Mouse (Mus musculus) forebrain, postnatal 0 days (tissue): ENCODE data around the gene Lrrc42. TPM values are rescaled to one million over a fixed set of nuclear protein-coding genes. Genes with fewer than 3 reads are reported as not detected.

Source experiments
- ATAC-seq: fragments of 200-750 bp; cut with Nextera tagmentation; 2 replicates; pipeline ENCODE4 v1.8.0; 2017; ENCODE audit warnings: mild to moderate bottlenecking, moderate library complexity
- DNase-seq: peaks from one replicate; pipeline ENCODE4 v3.0.0-alpha.2; 2015
- H3K27ac ChIP-seq: fragments of 300-500 bp; sonication (generic); 2 replicates; pipeline ENCODE4 v1.5.1; 2014; ENCODE audit warnings: low read depth, mild to moderate bottlenecking, antibody characterized with exemption, low read length, moderate library complexity, mixed read lengths
- H3K27me3 ChIP-seq: fragments of 300-500 bp; sonication (generic); 2 replicates; pipeline ENCODE4 v1.6.1; 2014; ENCODE audit warnings: mild to moderate bottlenecking, low read length, mixed read lengths; ENCODE audit not compliant: insufficient read depth
- H3K36me3 ChIP-seq: fragments of 300-500 bp; sonication (generic); 2 replicates; pipeline ENCODE4 v1.6.1; 2014; ENCODE audit warnings: mild to moderate bottlenecking, moderate library complexity; ENCODE audit not compliant: insufficient read depth
- H3K4me1 ChIP-seq: fragments of 300-500 bp; sonication (generic); 2 replicates; pipeline ENCODE4 v1.6.1; 2014; ENCODE audit warnings: antibody characterized with exemption; ENCODE audit not compliant: insufficient read depth
- H3K4me2 ChIP-seq: fragments of 300-500 bp; sonication (generic); 2 replicates; pipeline ENCODE4 v1.6.1; 2014; ENCODE audit warnings: low read depth, mild to moderate bottlenecking, moderate library complexity
- H3K4me3 ChIP-seq: fragments of 300-500 bp; sonication (generic); 2 replicates; pipeline ENCODE4 v1.5.1; 2014; ENCODE audit warnings: low read depth, low read length, mixed read lengths
- H3K9ac ChIP-seq: fragments of 300-500 bp; sonication (generic); 2 replicates; pipeline ENCODE4 v1.6.1; 2014; ENCODE audit warnings: mild to moderate bottlenecking
- H3K9me3 ChIP-seq: fragments of 300-500 bp; sonication (generic); 2 replicates; pipeline ENCODE4 v1.6.1; 2016; ENCODE audit warnings: low read length
- CTCF ChIP-seq: sonication (generic); IDR thresholded peaks from 2 replicates; pipeline ENCODE4 v1.5.1; 2016; ENCODE audit warnings: antibody characterized with exemption, control low read depth, low read depth
- WGBS: fragments of 180-500 bp; shearing (Covaris S2); extraction: QIAGEN DNeasy Blood & Tissue Kit; methylation state at CpG from one replicate; pipeline ENCODE4 v1.1.7; 2014; 5-methylcytosine and 5-hydroxymethylcytosine counted together
- polyA plus RNA-seq: library from polyadenylated mRNA; unstranded; fragments of >200 nt; fragmentation: Nextera tagmentation; extraction: Ambion mirVana; gene quantifications from 2 replicates; pipeline ENCODE4 v1.2.1, GENCODE M21; 2015
- total RNA-seq: library from RNA; depleted of rRNA; stranded (reverse); fragments of >200 nt; gene quantifications from 2 replicates; pipeline ENCODE4 v1.2.3, GENCODE M21; 2014

Gene Lrrc42
- total and polyA plus RNA-seq, 2 experiments from 2014 or later = 14.7 to 36.4 TPM

- DNase-seq = no peak
These were observed 3.9 kb downstream of the Lrrc42 start for GRCm38 (mm10) chr4:107249471-107249870.

GRCm38 (mm10) chr4:107248061-107248460, 5.3 kb downstream of the Lrrc42 start:
- peaks cover 8% of the 10 kb centered on the region; the same call in 1 of the 2 replicates for H3K36me3 ChIP-seq
- no peak for ATAC-seq
- no peak overlapping the region for H3K27ac ChIP-seq
- WGBS = 50% methylated on average over 3 of the region's 3 CpGs
- no peak overlapping the region for H3K4me3 ChIP-seq
- TF ChIP-seq CTCF = no peak
- DNase-seq = no peak
- H3K27me3 ChIP-seq = no peaks in the 10 kb centered on the region
- no peaks in the 10 kb centered on the region for H3K9me3 ChIP-seq
- H3K4me1 ChIP-seq = no peaks in the 10 kb centered on the region
- no peak overlapping the region for H3K9ac ChIP-seq
- H3K4me2 ChIP-seq = no peak overlapping the region

More at GRCm38 (mm10) chr4:107249471-107249870, 3.9 kb downstream of the Lrrc42 start:
- ATAC-seq = no peak
- Histone ChIP-seq H3K4me3 (no peak overlapping the region), H3K9ac (no peak overlapping the region), H3K9me3 (no peaks in the 10 kb centered on the region), H3K4me1 (0 out of 2 replicates have a peak, but pooled peaks cover 4% of the 10 kb centered on the region), H3K36me3 (peaks cover 4% of the 10 kb centered on the region; the same call in 1 of the 2 replicates), H3K27me3 (no peaks in the 10 kb centered on the region), H3K27ac (no peak overlapping the region), H3K4me2 (no peak overlapping the region)
- no peak for TF ChIP-seq CTCF
- WGBS = 47% methylated on average over 2 of the region's 2 CpGs

GRCm38 (mm10) chr4:107247110-107247509, 6.2 kb downstream of the Lrrc42 start:
- 82% methylated on average over 9 of the region's 9 CpGs for WGBS
- H3K27me3 ChIP-seq = no peaks in the 10 kb centered on the region
- no peak overlapping the region for H3K9ac ChIP-seq
- TF ChIP-seq CTCF = no peak
- DNase-seq = no peak
- no peak for ATAC-seq
- H3K27ac ChIP-seq = no peak overlapping the region
- H3K4me1 ChIP-seq = no peaks in the 10 kb centered on the region
- peaks cover 10% of the 10 kb centered on the region; the same call in 1 of the 2 replicates for H3K36me3 ChIP-seq
- no peaks in the 10 kb centered on the region for H3K9me3 ChIP-seq
- H3K4me2 ChIP-seq = no peak overlapping the region
- no peak overlapping the region for H3K4me3 ChIP-seq

DNA sequence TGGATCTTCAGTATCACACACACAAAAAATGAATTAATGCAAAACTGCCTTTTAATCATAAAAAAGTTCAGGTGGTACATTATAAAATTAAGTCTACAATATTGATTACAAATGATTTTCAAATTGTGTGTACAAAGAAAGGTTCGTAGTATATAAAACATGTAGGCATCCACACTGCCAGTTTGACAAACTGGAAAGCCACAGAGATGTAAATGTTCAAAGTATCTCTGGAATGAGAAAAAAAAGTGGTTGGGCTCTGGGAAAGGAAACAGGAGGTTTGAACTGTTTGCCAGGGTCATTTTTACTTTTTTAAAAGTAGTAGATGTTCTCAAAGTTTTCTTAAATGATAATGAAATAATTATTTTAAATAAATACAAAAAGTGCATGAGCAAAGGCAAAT, 7.3 kb downstream of the Lrrc42 start:
- H3K4me3 ChIP-seq = no peak overlapping the region
- no peaks in the 10 kb centered on the region for H3K27me3 ChIP-seq
- DNase-seq = no peak
- ATAC-seq = no peak
- no peak overlapping the region for H3K27ac ChIP-seq
- H3K4me2 ChIP-seq = no peak overlapping the region
- H3K36me3 ChIP-seq = peaks cover 13% of the 10 kb centered on the region; the same call in 1 of the 2 replicates
- H3K9ac ChIP-seq = no peak overlapping the region
- no peaks in the 10 kb centered on the region for H3K4me1 ChIP-seq
- H3K9me3 ChIP-seq = no peaks in the 10 kb centered on the region
- WGBS = 88% methylated on average over 1 of the region's 1 CpGs
- TF ChIP-seq CTCF = no peak

- H3K9ac ChIP-seq = no peak overlapping the region
- no peaks in the 10 kb centered on the region for H3K4me1 ChIP-seq
- 56% methylated on average over 2 of the region's 2 CpGs for WGBS
- peaks cover 17% of the 10 kb centered on the region for H3K36me3 ChIP-seq
- no peaks in the 10 kb centered on the region for H3K9me3 ChIP-seq
- H3K4me3 ChIP-seq = no peak overlapping the region
- H3K4me2 ChIP-seq = no peak overlapping the region
- H3K27me3 ChIP-seq = no peaks in the 10 kb centered on the region
- DNase-seq (no peak), ATAC-seq (no peak)
- no peak overlapping the region for H3K27ac ChIP-seq
- TF ChIP-seq CTCF = no peak
These were observed 8.0 kb downstream of the Lrrc42 start for GRCm38 (mm10) chr4:107245368-107245767.

DNA sequence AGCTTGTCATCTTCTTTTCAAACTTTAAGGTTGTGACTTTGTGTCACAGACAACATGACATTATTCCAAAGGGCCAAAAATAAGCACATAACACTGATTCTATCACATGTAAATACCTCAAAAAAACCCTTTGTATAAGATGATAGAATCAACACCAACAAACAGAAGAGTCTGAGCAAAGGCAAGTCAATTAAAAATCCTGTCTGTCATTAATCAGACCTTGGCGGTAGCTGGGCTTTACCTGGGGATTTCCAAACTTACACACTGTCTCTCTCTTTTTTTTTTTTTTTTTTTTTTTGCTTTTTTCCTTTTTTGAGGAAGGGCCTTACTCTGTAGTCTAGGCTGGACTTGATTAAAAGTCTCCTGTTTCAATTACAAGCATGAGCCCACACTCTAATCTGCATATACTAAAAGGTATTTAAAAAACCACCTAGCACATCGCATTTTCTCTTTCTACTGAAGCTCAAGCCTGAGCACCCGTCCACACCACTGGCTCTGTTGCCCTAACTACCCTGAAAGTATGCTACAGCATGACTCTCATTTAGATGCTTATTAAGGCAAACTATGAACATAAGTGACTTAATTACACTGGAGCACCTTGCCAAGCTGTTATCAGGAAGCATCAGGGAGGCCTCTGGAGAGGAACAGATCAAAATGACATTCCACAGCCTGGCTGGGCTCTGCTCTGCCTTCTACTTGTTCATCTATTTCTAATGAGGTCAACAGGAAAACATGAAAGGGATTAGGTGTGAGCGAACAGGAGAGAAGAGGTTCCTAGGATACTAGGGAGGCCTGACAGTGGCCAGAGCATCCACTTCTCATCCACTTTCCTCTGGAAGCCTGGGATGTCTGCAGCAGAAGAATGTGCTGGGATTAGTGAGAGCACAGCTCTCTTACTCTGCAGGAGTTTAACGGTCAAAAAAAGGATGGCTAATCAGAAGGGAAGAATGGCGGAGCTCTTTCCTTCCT, 9.7 kb downstream of the Lrrc42 start:
- no peak for TF ChIP-seq CTCF
- no peaks in the 10 kb centered on the region for H3K27me3 ChIP-seq
- DNase-seq (no peak), ATAC-seq (no peak)
- H3K4me1 ChIP-seq = no peaks in the 10 kb centered on the region
- no peaks in the 10 kb centered on the region for H3K9me3 ChIP-seq
- no peak overlapping the region for H3K9ac ChIP-seq
- H3K27ac ChIP-seq = no peak overlapping the region
- WGBS = 53% methylated on average over 6 of the region's 6 CpGs
- H3K4me3 ChIP-seq = no peak overlapping the region
- H3K4me2 ChIP-seq = no peak overlapping the region
- peaks cover 27% of the 10 kb centered on the region for H3K36me3 ChIP-seq

DNA sequence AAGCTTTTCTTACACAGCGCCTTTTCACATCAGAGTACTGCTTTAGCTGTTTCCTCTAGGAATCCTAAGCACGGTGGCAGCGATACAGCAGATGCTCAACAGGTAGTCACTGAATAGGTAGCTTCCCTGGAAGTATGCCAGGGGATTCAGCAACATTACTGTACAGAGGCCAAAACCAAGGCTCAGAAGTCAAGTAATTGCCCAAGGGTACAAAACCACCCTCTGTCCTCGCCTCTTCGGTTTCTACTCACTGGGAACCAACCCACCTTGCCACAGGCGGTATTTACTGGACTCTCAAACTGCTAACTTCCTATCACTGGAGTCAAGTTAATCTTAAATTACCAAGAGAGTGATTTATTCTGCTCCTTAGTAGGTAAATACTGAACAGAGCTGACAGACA, 13.1 kb downstream of the Lrrc42 start:
- peaks cover 44% of the 10 kb centered on the region for H3K36me3 ChIP-seq
- DNase-seq (no peak), ATAC-seq (no peak)
- H3K4me2 ChIP-seq = no peak overlapping the region
- no peaks in the 10 kb centered on the region for H3K27me3 ChIP-seq
- TF ChIP-seq CTCF = no peak
- no peaks in the 10 kb centered on the region for H3K4me1 ChIP-seq
- H3K27ac ChIP-seq = no peak overlapping the region
- no peak overlapping the region for H3K4me3 ChIP-seq
- H3K9me3 ChIP-seq = no peaks in the 10 kb centered on the region
- H3K9ac ChIP-seq = no peak overlapping the region
- 96% methylated on average over 6 of the region's 6 CpGs for WGBS
